Mouse (Mus musculus) cerebellum, adult 11-12 months (tissue): Measurements from ENCODE around the gene Wdr25.

ENCODE experiments used
- DNase-seq: peaks from one replicate; pipeline ENCODE4 v3.0.0; 2022

Wdr25 gene

GRCm38 (mm10) chr12:108938844-108939243, 45.4 kb downstream of the Wdr25 start:
- no peak for DNase-seq

- no peak for DNase-seq
Observed at GRCm38 (mm10) chr12:108939317-108939716, 45.9 kb downstream of the Wdr25 start.

DNA sequence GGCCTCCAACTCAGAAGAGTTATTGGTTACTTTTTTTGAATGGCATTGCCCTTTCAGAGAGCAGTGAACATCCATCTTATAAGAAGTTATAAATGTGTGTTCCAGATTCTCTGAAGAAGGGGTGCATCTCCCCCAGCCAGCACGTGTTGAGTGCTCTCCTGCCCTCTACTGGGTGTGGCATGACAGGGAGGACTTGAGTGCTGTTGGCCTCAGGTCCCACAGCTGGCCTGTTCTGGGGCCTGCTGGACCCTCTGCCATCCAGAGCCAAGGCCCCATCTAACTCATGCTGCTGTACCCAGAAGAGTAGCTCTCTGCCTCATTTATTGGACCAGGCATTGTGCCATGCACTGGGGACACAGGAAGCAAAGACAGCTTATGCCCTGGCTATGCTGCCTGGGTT, 46.8 kb downstream of the Wdr25 start:
- DNase-seq, result no peak

DNA sequence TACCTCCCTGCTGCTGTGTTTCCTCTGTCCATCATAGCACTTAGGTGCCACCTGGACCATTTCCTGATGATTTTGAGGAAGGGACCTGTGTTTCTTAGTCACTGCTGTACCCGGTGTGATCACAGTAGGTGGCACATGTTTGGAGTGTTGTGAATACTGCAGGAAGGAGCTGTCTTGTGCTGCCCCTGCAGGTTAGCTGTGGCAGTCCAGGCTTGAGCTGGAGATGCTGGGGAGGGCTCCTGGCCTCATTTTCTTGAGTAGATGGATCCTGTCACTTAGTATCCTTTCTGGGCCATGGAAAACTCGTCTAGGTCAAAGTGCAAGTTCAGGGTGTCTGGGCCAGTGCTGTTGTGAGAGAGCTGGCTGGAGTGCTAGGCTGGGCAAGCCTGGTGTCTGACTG, 47.9 kb downstream of the Wdr25 start:
- DNase-seq, result no peak

- DNase-seq, result no peak
Observed at GRCm38 (mm10) chr12:108942203-108942923, 48.9 kb downstream of the Wdr25 start.

DNA sequence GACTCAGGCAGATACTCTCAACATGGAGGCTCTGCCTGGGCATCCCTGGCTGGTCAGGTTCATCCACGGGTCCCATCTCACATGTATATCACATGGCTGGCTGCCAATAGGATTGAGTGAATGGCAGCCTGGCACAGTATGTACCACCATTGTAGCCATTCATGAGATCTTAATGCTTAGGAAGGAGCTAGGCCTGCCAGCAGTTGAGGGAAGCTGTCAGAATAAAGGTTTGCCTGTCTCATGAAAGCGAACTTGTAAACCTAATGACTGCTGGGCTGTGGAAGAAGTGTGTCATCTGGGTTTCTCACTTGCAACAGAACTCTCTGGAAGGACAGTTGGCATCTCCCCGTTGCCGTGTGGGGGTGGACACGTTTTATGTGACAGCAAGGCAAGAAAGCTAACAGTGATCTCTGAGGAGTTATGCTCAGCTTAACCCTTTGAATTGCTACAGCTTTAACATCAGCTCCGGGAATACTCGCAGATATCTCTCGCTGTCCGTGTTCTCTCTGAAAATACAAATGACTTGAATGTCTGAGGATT, 59.6 kb downstream of the Wdr25 start:
- DNase-seq, result no peak

GRCm38 (mm10) chr12:108953838-108954237, 60.4 kb downstream of the Wdr25 start:
- no peak for DNase-seq

DNA sequence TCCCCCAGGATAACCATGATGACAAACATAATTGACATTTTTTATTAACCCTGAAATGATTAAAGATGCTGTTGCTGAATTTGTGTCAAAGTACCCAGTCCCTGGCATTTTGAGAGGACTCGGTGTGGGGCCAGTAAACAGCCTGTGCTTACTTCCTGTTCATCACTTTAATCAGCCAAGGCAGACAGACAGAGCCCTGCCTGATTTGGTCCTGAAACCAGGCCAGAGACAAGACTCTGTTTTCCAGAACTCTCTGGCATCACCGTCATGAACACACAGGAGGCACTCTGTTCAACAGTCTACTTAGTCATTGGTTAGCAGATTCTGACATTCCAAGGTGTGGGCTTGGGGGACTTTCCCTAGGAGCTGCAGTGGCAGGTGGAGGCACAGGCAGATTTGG, 61.0 kb downstream of the Wdr25 start:
- no peak for DNase-seq

DNA sequence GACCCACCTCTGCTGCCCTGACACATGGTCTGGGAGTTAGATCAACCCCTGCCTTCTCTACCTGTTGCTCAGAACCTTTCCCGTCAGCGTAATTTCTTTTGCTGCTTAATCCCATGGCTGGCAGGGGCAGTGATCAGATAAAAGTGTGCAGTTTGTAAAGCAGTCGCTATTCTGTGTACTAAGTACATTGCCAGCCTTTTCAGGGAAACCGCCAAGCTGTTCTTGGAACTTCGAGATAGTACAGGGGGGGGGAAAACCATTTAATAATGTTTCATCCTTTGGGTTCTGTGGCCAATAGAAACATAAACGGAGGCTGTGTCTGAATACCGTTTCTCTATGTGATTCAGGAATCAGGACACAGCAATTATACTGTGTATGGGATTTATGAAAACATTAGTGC, 65.1 kb downstream of the Wdr25 start:
- no peak for DNase-seq

GRCm38 (mm10) chr12:108958991-108959638, 65.7 kb downstream of the Wdr25 start:
- no peak for DNase-seq

DNA sequence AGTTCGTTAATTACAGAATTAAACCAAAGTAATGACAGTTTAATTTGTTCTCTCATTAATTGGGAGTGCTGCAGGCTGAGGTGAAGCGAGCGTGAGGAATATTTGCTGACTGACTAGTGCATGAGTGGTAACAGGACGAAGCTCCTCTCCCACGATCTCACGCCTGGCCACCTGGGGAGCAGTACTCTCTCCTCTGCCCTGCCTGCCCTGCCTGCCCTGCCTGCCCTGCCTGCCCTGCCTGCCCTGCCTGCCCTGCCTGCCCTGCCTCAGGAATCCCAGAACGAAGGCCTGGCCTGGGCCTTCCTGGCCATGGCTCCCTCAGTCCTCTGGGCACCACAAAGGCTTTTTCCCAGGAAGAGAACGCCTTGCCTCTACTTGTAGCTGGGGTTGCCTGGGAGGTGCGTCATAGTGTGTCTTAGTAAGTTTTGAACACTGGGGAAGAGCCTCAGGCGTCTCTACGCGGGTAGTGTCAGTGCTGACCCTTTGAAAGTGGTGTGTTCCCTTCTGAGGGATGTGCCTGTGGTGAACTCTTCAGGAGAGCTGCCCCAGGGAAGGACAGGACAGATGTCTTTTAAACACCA, 66.3 kb downstream of the Wdr25 start:
- no peak for DNase-seq

- peak; percentile 67 for DNase-seq
Observed at GRCm38 (mm10) chr12:108960225-108960624, 66.8 kb downstream of the Wdr25 start.

DNA sequence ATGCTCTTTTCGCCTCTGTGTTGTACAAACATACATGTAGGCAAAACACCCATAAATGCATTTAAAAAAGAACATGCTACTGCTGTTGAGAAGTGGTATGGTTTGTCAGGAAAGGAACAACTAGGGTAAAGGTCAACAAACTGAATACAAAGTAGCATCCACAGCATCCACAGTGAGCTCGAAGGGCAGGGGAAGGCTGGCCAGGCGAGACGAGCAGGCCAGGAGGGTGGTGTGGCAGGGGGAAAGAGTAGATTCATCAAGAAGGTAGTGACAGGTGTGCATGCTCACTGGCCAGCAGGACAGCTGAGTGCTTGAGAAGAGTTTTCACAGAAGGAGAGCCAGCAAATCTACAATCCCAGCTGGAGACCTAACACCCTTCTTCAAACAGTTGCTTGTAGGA, 74.2 kb downstream of the Wdr25 start:
- DNase-seq, result no peak

DNA sequence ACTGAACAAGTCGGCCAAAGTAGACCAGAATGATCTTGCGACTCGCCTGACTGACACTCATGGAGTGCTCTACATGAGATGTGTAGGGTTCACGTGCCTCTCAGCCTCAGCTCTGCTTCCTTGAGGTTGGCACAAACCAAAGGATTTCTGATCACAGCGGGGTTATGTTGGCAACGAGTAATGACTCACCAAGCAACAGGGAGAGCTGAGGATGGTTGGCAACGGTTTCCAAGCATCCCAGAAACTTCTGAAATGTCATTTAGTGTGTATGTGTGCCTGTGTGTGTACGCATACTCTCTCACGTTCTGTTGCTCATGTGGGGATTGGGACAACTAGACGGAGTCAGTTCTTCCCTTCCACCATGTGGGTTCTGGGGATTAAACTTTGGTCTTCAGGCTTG, 74.6 kb downstream of the Wdr25 start:
- DNase-seq, result no peak

DNA sequence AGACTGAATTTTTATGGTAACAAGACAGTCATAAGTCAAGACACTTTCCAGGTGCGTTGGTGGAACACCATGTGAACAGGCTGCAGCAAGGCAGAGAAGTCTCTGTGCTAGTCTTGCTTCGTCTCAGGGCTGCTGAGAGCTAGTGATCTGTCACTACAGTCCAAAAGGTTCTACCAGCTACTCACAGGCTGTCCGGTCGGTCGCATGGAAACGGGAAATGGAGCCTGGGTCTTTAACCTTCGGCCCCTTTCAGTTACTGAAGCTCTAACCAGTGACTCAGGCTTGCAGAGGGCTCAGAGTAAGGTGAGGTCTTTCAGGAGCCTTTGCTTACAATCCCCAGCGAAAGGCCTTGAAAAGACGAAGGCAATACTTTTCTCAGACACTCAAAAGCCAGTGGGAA, 78.0 kb downstream of the Wdr25 start:
- no peak for DNase-seq

DNA sequence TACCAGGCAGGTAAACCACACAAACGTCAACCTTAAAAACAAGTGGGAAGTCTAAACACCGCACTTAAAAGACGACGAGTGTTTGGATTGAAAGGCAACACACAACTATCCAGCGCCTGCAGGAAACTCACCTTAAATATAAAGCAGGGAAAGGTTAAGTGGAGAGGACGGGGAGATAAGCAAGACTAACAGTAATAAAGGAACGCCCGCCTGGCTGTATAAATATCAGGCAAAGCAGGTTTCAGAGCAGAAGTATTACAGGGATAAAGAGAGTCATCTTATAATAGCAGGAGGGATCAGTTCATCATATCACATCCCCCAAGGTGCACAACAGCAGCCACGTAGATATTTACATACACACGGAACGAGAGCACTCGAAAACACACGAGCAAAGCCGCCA, 78.8 kb downstream of the Wdr25 start:
- DNase-seq, result no peak

GRCm38 (mm10) chr12:108979977-108980376, 86.5 kb downstream of the Wdr25 start:
- no peak for DNase-seq

DNA sequence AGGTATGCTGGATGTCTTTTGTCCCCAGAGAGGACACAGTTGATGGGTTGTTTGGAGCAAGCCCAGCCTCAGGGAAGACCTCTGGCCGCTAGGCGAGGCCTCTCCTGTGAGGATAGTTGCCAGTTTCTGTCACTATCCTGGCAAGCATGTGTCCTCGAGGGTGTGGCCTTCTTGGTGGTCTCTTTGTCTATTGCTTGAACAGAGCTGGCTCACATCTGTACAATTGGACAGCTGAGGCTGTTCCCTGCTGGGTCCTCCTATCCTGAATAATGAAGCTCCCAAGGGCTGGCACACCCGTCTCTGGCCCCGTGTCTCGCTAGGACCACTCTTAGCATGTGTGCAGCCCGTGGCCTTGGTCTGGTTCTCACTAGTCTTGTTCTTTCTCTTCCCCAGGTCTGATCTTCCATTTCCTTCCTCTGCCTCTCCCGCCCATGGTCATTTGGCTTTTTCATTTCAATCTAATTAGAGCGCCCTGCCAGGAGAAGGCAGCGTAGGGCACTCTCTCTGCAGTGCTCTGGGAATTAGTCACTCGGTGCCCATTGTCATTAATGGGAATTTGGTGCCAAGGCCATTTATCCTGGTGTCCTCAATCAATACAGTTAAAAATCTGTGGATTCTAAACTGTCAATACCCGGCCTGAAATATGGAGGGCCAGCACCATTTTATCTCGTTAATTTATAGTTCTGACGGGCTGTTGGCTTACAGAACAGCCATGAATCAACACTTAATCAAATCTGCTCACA, 88.7 kb downstream of the Wdr25 start:
- no peak for DNase-seq

DNA sequence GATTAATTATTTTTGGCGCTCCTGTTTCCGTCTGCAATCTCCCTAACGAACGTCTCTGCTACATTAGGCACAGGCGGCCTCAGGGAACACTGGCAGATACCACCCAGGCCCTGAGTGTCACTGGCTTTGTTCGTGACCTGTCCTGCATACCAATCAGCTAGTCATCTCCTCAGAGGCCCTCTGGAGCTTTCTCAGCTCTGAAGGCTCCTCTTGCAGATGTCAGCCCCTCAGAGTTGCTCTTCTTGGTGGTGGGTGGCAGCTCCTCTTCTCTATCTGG, 89.2 kb downstream of the Wdr25 start:
- no peak for DNase-seq

- no peak for DNase-seq
Observed at GRCm38 (mm10) chr12:108983496-108983895, 90.1 kb downstream of the Wdr25 start.

- DNase-seq, result no peak
Observed at GRCm38 (mm10) chr12:108984471-108984870, 91.0 kb downstream of the Wdr25 start.

- DNase-seq, result no peak
Observed at GRCm38 (mm10) chr12:108985025-108985424, 91.6 kb downstream of the Wdr25 start.

DNA sequence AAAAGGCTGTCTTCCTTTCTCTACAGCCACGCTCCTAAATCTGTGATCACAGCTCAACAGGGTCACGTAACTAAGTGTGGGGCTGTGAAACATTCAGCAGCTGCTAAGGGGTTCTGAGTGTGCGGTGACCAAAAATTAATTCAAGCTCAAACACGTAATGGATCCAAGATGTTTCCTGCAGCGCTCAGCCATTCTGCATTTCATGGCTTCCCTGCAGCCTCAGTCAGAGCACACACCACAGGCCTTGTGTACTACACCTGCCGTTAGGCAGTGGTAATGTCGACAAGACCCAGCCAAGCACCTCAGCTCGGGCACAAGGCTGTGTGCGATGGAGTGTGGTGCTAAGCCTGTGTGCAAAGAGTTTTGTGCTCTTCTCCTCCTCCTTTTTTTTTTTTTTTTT, 94.0 kb downstream of the Wdr25 start:
- no peak for DNase-seq

DNA sequence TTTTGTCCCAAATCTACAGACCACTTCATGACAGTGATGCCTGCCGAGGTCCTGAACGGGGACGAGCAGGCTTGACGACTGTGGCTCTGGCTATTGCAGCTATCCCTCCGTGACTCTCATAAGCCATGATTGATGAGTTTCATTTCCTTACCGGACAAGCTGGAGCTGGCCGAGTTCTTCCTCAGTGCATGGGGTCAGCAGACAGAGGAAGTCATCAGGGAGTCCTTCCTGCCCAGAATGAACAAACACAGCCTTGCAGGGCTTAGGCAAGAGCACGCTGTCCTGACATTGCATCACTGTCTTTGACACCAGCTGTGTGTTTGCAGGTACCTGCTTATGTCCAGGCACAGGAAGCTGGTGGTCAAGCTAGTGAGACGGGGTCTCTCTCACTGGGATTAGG, 97.0 kb downstream of the Wdr25 start:
- no peak for DNase-seq
